ENCODE assay signal across 8 mouse cellular contexts in the genomic region with DNA sequence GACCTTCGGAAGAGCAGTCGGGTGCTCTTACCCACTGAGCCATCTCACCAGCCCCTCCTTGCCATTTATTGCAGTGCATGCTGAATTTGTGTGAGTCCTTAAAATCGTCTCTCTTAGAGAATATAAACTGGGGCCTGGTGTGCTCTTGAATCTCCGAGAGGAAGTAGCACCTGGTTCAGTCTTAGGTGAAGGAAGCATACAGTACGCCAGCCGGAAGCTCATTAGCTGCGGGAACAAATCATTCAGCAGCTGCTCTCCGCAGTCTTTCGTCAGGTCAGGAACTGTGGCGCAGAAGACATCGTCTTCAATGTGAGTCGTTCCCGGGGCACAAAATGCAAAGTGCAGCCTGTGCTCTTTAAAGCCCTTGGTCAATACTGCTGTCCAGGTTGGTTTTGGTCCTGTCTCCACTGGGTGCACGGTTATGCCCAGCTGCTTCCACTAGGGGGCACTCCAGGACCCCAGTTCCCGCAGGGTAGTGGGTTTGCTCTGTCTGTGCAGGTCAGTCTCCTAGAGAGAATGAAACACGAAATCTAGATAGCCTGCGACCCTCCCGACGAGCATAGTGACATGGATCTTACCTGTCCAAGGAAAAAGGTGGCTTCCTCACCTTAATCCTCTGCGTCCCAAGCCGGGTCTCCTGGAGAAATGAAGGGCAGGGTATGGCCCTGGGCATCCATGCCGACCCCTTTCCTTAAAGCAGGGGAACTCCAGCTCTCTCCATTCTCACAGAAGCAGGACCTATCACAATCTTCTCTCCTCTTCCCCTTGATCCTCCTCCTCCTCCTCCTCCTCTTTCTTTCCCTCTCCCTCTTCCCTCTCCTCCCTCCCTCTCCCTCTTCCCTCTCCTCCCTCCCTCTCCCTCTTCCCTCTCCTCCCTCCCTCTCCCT. TPM values are rescaled to one million over a fixed set of nuclear protein-coding genes. Genes with fewer than 3 reads are reported as not detected.
DNase-seq lines count a peak whose midpoint lies in the region; ATAC-seq lines count a peak whose summit lies in the region.

No protein-coding gene starts in this region.

- WGBS in hindbrain, embryonic 13.5 days: 29% methylated on average over 22 of the region's 22 CpGs

- peak overlapping the region; percentile 32 for H3K4me2 ChIP-seq in hindbrain, embryonic 13.5 days

- no peaks in the 10 kb centered on the region for H3K27me3 ChIP-seq in hindbrain, embryonic 13.5 days

- no peak overlapping the region for H3K4me3 ChIP-seq in hindbrain, embryonic 13.5 days

- peak; percentile 87 for ATAC-seq in hindbrain, embryonic 13.5 days (ENCODE audit: low FRiP score)

- H3K4me1 ChIP-seq in hindbrain, embryonic 13.5 days (replicated peaks): peaks cover 6% of the 10 kb centered on the region; the same call in 1 of the 2 replicates

- DNase-seq in NIH3T3 (ENCODE audit: low read depth): peak; percentile 87
- peak; percentile 95 to 97 for DNase-seq in cerebellum, postnatal 10 days
- DNase-seq in frontal cortex, postnatal 14 days (ENCODE audit: low spot score in 2 of 2): peak; percentile 54 to 76
- peak; percentile 87 to 90 for DNase-seq in layer of hippocampus, postnatal 25 days (ENCODE audit: extremely low spot score in 1 of 2, low spot score in 1 of 2)
- peak; percentile 82 for DNase-seq in lung, postnatal 14 days
- peak; percentile 85 for DNase-seq in retina, postnatal 1 day
- DNase-seq in urinary bladder, adult 18-20 months (ENCODE audit: low spot score in 2 of 2): peak; percentile 30 to 58

- no peaks in the 10 kb centered on the region for H3K9me3 ChIP-seq in hindbrain, embryonic 13.5 days

- H3K36me3 ChIP-seq in hindbrain, embryonic 13.5 days: no peaks in the 10 kb centered on the region

- no peak overlapping the region for H3K27ac ChIP-seq in hindbrain, embryonic 13.5 days

- H3K9ac ChIP-seq in hindbrain, embryonic 13.5 days: no peak overlapping the region

RNA-seq across cellular contexts. Expression of gene Efhd1, which starts 18.0 kb away (rescaled TPM):
- polyA plus RNA-seq in hindbrain, embryonic 13.5 days (2015; fragmentation: Nextera tagmentation; extraction: Ambion mirVana): 1.3 and 1.5 TPM in 2 replicates
- 10 to 100 TPM; 16.3 to 17.2 TPM for total RNA-seq in layer of hippocampus, postnatal 25 days (2021)

RNA-seq across cellular contexts. Expression of gene Eif4e2, which starts 32.5 kb away (rescaled TPM):
- 105 and 106 TPM in 2 replicates for polyA plus RNA-seq in hindbrain, embryonic 13.5 days (2015; fragmentation: Nextera tagmentation; extraction: Ambion mirVana)
- total RNA-seq in layer of hippocampus, postnatal 25 days (2021): 10 to 100 TPM; 59.6 to 66.5 TPM

RNA-seq across cellular contexts. Expression of gene Chrng, which starts 41.7 kb away (rescaled TPM):
- 0.35 and 0.58 TPM in 2 replicates for polyA plus RNA-seq in hindbrain, embryonic 13.5 days (2015; fragmentation: Nextera tagmentation; extraction: Ambion mirVana)
- not detected for total RNA-seq in layer of hippocampus, postnatal 25 days (2021)

RNA-seq across cellular contexts. Expression of gene Chrnd, which starts 55.8 kb away (rescaled TPM):
- 0.05 TPM in 1 of 2 replicates, not detected in the other for polyA plus RNA-seq in hindbrain, embryonic 13.5 days (2015; fragmentation: Nextera tagmentation; extraction: Ambion mirVana)
- not detected for total RNA-seq in layer of hippocampus, postnatal 25 days (2021)

Comparison
In these comparisons a context has a peak if more than half of its experiments do, and no peak if none do; other contexts are left out.
1. DNase-seq: peak in every context shown above with its lines; median percentile 96 in cerebellum, postnatal 10 days; 88 in layer of hippocampus, postnatal 25 days; 87 in NIH3T3; 85 in retina, postnatal 1 day; 82 in lung, postnatal 14 days; 65 in frontal cortex, postnatal 14 days; 44 in urinary bladder, adult 18-20 months.